Mouse (Mus musculus) kidney, postnatal 14 days (tissue): Measurements from ENCODE around the gene Prss32.
"Not testable (repeated sequence)": the region's sequence is repeated elsewhere in the genome, so short reads cannot be mapped to it uniquely, and the experiment has no call there.

Source experiments
- DNase-seq: peaks from one replicate; pipeline ENCODE4 v3.0.0; 2022; ENCODE audit warnings: mixed read lengths

The Prss32 gene

DNA sequence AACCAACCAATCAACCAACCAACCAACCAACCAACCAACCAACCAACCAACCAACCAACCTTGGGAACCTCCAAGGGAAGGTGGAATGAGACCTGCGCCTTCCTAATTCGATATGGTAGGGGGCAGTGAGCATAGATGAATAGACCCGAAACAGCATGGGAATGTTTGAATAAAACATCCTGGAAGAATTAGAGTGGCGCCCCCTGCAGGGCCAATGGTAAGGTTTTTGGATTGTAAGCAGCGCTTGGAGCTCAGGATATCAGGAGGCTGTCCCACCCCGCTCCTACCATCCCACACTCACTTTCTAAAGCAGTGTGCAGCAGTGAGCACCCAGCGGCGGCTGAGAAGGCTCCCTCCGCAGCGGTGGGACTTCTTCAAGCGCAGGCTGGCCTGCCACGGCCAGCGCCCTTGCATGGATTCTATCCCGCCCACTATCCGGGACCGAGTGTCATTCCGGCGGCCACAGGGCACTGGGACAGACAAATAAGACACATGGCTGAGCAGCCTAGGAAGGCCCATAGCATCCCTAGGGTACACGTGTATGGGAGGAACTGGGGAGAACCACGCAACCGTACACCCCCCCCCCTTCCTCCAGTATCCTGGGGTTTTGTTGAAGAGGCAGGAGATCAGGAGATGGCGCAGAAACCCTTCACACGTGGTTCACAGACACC is 379 bp upstream of the Prss32 start:
- DNase-seq = no peak

GRCm38 (mm10) chr17:23850028-23850427 is 6.4 kb downstream of the Prss32 start:
- no peak for DNase-seq

- peak; percentile 62 for DNase-seq
Measured at GRCm38 (mm10) chr17:23850853-23851749, 7.4 kb downstream of the Prss32 start.

- peak; percentile 58 for DNase-seq
Measured at GRCm38 (mm10) chr17:23853292-23853691, 9.6 kb downstream of the Prss32 start.

GRCm38 (mm10) chr17:23854229-23854765 is 10.6 kb downstream of the Prss32 start:
- DNase-seq = no peak

- DNase-seq = no peak
Measured at GRCm38 (mm10) chr17:23857193-23857592, 13.5 kb downstream of the Prss32 start.

- DNase-seq = no peak
Measured at GRCm38 (mm10) chr17:23857913-23858312, 14.3 kb downstream of the Prss32 start.

DNA sequence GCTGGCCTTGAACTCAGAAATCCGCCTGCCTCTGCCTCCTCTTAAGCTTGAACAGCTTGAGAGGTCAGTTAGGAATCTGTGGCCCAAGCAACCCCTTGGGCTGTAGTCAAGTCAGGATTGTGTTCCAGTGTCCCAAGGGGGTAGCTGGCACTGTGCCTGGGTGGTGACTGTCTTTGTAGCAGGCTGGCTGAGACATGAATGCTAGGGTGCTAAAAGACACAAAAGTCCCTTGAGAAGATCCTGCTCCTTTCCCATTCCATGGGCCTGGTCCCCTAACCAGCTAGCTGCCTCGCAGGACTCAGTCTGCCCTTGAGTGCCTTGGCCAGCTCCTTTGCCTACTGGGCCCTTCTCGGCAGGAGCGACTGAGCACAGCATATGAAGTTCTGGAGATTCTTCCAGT is 19.3 kb downstream of the Prss32 start:
- DNase-seq = no peak

- no peak for DNase-seq
Measured at GRCm38 (mm10) chr17:23867756-23868155, 24.1 kb downstream of the Prss32 start, which contains the start of gene Prss21. TSS of gene Prss21 (plus strand) at chr17:23868056.

DNA sequence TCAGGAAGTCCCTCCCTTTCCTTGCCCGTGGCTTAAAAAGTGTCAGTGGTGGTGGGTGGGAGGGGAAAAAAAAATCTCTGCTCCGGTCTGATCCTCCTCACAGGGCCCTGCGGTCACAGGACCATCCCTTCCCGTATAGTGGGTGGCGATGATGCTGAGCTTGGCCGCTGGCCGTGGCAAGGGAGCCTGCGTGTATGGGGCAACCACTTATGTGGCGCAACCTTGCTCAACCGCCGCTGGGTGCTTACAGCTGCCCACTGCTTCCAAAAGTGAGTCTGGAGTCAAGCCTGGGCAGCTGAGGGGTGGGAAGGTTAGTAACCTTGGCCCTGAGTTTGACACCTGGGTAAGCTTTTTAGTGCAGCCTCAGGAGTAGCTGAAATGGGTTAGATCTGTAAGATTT is 24.9 kb downstream of the Prss32 start:
- DNase-seq = no peak

GRCm38 (mm10) chr17:23873884-23874856 is 30.5 kb downstream of the Prss32 start:
- DNase-seq = peak; percentile 68

- DNase-seq = no peak
Measured at GRCm38 (mm10) chr17:23876741-23877140, 33.1 kb downstream of the Prss32 start.

GRCm38 (mm10) chr17:23877166-23877565 is 33.5 kb downstream of the Prss32 start:
- DNase-seq = no peak

DNA sequence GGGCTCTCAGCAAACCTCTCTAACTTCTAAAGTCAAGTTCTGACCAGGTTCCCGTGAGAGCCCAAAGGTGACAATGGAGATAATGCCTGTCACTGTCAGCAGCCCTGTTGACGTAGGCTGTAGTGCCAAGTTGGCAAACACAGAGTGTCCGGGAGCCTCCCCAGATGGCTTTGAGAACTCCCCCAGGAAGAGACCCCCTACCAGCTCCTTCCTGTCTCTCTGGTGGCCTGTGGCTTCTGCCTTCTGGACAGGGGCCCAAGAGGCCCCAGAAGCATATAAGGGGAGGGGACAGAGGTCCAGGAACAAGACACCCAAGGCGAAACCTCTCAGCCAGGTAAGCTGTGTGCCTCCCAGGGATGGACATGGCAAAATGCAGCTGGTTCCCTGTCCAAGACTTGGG is 36.9 kb downstream of the Prss32 start, which contains the start of the genes Dcpp1 and Dcpp2:
Dcpp1 (plus strand) TSS at position 301 of the 400 bp plus-strand sequence.
Dcpp2 (plus strand) TSS at position 305 of the 400 bp plus-strand sequence.
- DNase-seq = not testable (repeated sequence)
